Mouse (Mus musculus): ENCODE measurements around the gene E2f3. TPM values are rescaled to one million over a fixed set of nuclear protein-coding genes. Genes with fewer than 3 reads are reported as not detected.
A peak's percentile ranks its signal among the peaks of the same experiment; 100 is the strongest.

The E2f3 gene
- total and polyA plus RNA-seq, 2 experiments from 2014 or later, result 3.8 to 6.8 TPM

GRCm38 (mm10) chr13:29926168-29926567 is 59.7 kb downstream of the E2f3 start:
- Histone ChIP-seq H3K27ac (ENCODE audit: low read depth) (peak overlapping the region; percentile 72), H3K27me3 (ENCODE audit: control insufficient read depth, insufficient read depth, low read length) (no peaks in the 10 kb centered on the region), H3K9me3 (replicated peaks; ENCODE audit: control insufficient read depth, low read length) (no peaks in the 10 kb centered on the region), H3K4me1 (ENCODE audit: control insufficient read depth, insufficient read depth) (peaks cover 4% of the 10 kb centered on the region; the same call in 1 of the 2 replicates), H3K9ac (replicated peaks; ENCODE audit: low read depth, low read length) (no peak overlapping the region), H3K4me2 (ENCODE audit: low read depth, low read length) (no peak overlapping the region), H3K4me3 (ENCODE audit: low read depth, low read length) (no peak overlapping the region), H3K36me3 (replicated peaks; ENCODE audit: control insufficient read depth, insufficient read depth, low read length) (no peaks in the 10 kb centered on the region)
- no peak for DNase-seq (ENCODE audit: low spot score)
- 43% methylated on average over 3 of the region's 3 CpGs for WGBS
- ATAC-seq (ENCODE audit: insufficient read depth, low read depth), result 0 out of 2 replicates have a peak, but pooled peaks have one; percentile 24
- TF ChIP-seq EP300 (IDR thresholded peaks at IDR 0.05; ENCODE audit: low read depth) (no peak), CTCF (IDR thresholded peaks at IDR 0.05; ENCODE audit: low read depth) (no peak)

DNA sequence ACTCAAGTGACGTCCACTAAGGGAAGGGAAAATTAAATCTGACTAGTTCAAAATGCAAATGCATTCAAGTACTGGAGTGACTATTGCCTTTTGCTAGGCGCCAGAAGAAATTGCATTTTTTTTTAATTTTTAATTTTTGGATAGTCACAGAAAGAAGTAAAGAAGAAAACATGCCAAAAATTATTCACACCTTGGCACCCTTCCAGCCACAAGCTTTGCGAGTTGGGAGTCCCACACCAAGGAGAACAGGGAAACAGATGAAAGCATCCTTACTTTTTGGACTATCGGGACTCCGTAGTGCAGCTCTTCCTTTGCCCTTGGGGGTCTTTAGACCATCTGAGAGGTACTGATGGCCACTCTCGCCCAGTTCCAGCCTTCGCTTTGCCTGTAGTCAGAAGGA is 66.0 kb downstream of the E2f3 start:
- Histone ChIP-seq H3K4me2 (ENCODE audit: low read depth, low read length) (no peak overlapping the region), H3K4me1 (ENCODE audit: control insufficient read depth, insufficient read depth) (no peaks in the 10 kb centered on the region), H3K36me3 (replicated peaks; ENCODE audit: control insufficient read depth, insufficient read depth, low read length) (peaks cover 33% of the 10 kb centered on the region), H3K27me3 (ENCODE audit: control insufficient read depth, insufficient read depth, low read length) (no peaks in the 10 kb centered on the region), H3K9me3 (replicated peaks; ENCODE audit: control insufficient read depth, low read length) (no peaks in the 10 kb centered on the region), H3K27ac (ENCODE audit: low read depth) (no peak overlapping the region), H3K9ac (replicated peaks; ENCODE audit: low read depth, low read length) (no peak overlapping the region), H3K4me3 (ENCODE audit: low read depth, low read length) (no peak overlapping the region)
- 88% methylated on average over 7 of the region's 7 CpGs for WGBS
- no peak for ATAC-seq (ENCODE audit: insufficient read depth, low read depth)
- DNase-seq (ENCODE audit: low spot score), result no peak
- no peak for TF ChIP-seq CTCF (IDR thresholded peaks at IDR 0.05; ENCODE audit: low read depth)
- TF ChIP-seq EP300 (IDR thresholded peaks at IDR 0.05; ENCODE audit: low read depth), result no peak

- H3K36me3 ChIP-seq (replicated peaks; ENCODE audit: control insufficient read depth, insufficient read depth, low read length), result peaks cover 64% of the 10 kb centered on the region
- no peak overlapping the region for H3K4me3 ChIP-seq (ENCODE audit: low read depth, low read length)
- H3K9me3 ChIP-seq (replicated peaks; ENCODE audit: control insufficient read depth, low read length), result no peaks in the 10 kb centered on the region
- DNase-seq (ENCODE audit: low spot score) (peak; percentile 6), ATAC-seq (ENCODE audit: insufficient read depth, low read depth) (peak; percentile 53)
- TF ChIP-seq EP300 (IDR thresholded peaks at IDR 0.05; ENCODE audit: low read depth) (no peak), CTCF (IDR thresholded peaks at IDR 0.05; ENCODE audit: low read depth) (no peak)
- H3K4me2 ChIP-seq (ENCODE audit: low read depth, low read length), result no peak overlapping the region
- H3K27me3 ChIP-seq (ENCODE audit: control insufficient read depth, insufficient read depth, low read length), result no peaks in the 10 kb centered on the region
- H3K4me1 ChIP-seq (ENCODE audit: control insufficient read depth, insufficient read depth), result no peaks in the 10 kb centered on the region
- peak overlapping the region; percentile 54; the same call in 1 of the 2 replicates for H3K27ac ChIP-seq (ENCODE audit: low read depth)
- no peak overlapping the region for H3K9ac ChIP-seq (replicated peaks; ENCODE audit: low read depth, low read length)
- WGBS, result 36% methylated on average over 1 of the region's 1 CpGs
Measured at GRCm38 (mm10) chr13:29916561-29916960, 69.3 kb downstream of the E2f3 start.

DNA sequence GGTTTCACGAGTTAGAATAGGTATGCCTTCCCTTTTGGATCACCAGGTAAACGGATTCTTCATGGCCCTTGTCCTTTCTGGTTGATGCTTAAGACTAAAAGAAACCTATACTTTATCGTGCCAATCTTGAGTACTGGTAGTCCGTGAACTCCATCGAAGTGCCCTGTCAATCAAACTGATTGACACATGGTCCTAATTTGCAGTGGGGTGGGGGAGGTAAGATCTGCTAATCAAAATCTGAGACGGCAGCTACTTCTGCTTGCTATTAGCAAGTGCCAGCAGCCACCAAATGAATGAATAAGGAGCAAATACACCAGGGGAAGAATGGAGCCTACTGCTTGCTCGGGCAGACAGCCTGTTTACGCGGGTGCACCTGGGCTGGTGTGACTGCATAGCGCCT is 72.3 kb downstream of the E2f3 start:
- no peaks in the 10 kb centered on the region for H3K4me1 ChIP-seq (ENCODE audit: control insufficient read depth, insufficient read depth)
- TF ChIP-seq EP300 (IDR thresholded peaks at IDR 0.05; ENCODE audit: low read depth) (no peak), CTCF (IDR thresholded peaks at IDR 0.05; ENCODE audit: low read depth) (no peak)
- ATAC-seq (ENCODE audit: insufficient read depth, low read depth) (no peak), DNase-seq (ENCODE audit: low spot score) (no peak)
- H3K4me2 ChIP-seq (ENCODE audit: low read depth, low read length), result no peak overlapping the region
- H3K9me3 ChIP-seq (replicated peaks; ENCODE audit: control insufficient read depth, low read length), result no peaks in the 10 kb centered on the region
- H3K4me3 ChIP-seq (ENCODE audit: low read depth, low read length), result no peak overlapping the region
- WGBS, result 86% methylated on average over 10 of the region's 10 CpGs
- H3K36me3 ChIP-seq (replicated peaks; ENCODE audit: control insufficient read depth, insufficient read depth, low read length), result peaks cover 89% of the 10 kb centered on the region
- no peak overlapping the region for H3K27ac ChIP-seq (ENCODE audit: low read depth)
- no peaks in the 10 kb centered on the region for H3K27me3 ChIP-seq (ENCODE audit: control insufficient read depth, insufficient read depth, low read length)
- no peak overlapping the region for H3K9ac ChIP-seq (replicated peaks; ENCODE audit: low read depth, low read length)

GRCm38 (mm10) chr13:29913061-29913460 is 72.8 kb downstream of the E2f3 start:
- Histone ChIP-seq H3K4me2 (ENCODE audit: low read depth, low read length) (no peak overlapping the region), H3K9ac (replicated peaks; ENCODE audit: low read depth, low read length) (no peak overlapping the region), H3K4me1 (ENCODE audit: control insufficient read depth, insufficient read depth) (no peaks in the 10 kb centered on the region), H3K27me3 (ENCODE audit: control insufficient read depth, insufficient read depth, low read length) (no peaks in the 10 kb centered on the region), H3K36me3 (replicated peaks; ENCODE audit: control insufficient read depth, insufficient read depth, low read length) (peaks cover 89% of the 10 kb centered on the region), H3K27ac (ENCODE audit: low read depth) (no peak overlapping the region), H3K9me3 (replicated peaks; ENCODE audit: control insufficient read depth, low read length) (no peaks in the 10 kb centered on the region), H3K4me3 (ENCODE audit: low read depth, low read length) (no peak overlapping the region)
- DNase-seq (ENCODE audit: low spot score) (no peak), ATAC-seq (ENCODE audit: insufficient read depth, low read depth) (no peak)
- no peak for TF ChIP-seq CTCF (IDR thresholded peaks at IDR 0.05; ENCODE audit: low read depth)
- no peak for TF ChIP-seq EP300 (IDR thresholded peaks at IDR 0.05; ENCODE audit: low read depth)
- WGBS, result 90% methylated on average over 10 of the region's 10 CpGs

DNA sequence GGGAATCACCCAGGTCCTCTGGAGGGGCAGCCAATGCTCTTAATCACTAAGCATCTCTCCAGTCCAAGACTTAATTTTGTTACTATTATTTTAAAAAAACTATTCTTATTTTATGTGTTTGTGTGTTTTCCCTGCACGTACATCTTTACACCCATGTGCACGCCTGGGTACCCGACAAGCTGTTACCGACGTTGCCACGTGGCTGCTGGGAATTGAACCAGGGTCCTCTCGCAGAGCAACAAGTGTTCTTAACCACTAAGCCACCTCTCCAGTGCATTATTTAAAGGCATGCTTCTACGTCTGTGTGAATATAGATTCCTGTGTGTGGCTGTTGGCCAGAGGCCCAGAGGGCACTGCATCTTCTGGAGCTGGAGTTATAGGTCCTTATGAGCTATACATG is 73.6 kb downstream of the E2f3 start:
- Histone ChIP-seq H3K9me3 (replicated peaks; ENCODE audit: control insufficient read depth, low read length) (no peaks in the 10 kb centered on the region), H3K4me1 (ENCODE audit: control insufficient read depth, insufficient read depth) (no peaks in the 10 kb centered on the region), H3K4me2 (ENCODE audit: low read depth, low read length) (no peak overlapping the region), H3K4me3 (ENCODE audit: low read depth, low read length) (no peak overlapping the region), H3K27ac (ENCODE audit: low read depth) (no peak overlapping the region), H3K9ac (replicated peaks; ENCODE audit: low read depth, low read length) (no peak overlapping the region), H3K36me3 (replicated peaks; ENCODE audit: control insufficient read depth, insufficient read depth, low read length) (peaks cover 90% of the 10 kb centered on the region), H3K27me3 (ENCODE audit: control insufficient read depth, insufficient read depth, low read length) (no peaks in the 10 kb centered on the region)
- DNase-seq (ENCODE audit: low spot score) (no peak), ATAC-seq (ENCODE audit: insufficient read depth, low read depth) (no peak)
- no peak for TF ChIP-seq EP300 (IDR thresholded peaks at IDR 0.05; ENCODE audit: low read depth)
- TF ChIP-seq CTCF (IDR thresholded peaks at IDR 0.05; ENCODE audit: low read depth), result no peak
- 93% methylated on average over 8 of the region's 8 CpGs for WGBS
